Mouse (Mus musculus) kidney, embryonic 15.5 days (tissue): ENCODE data around the gene Slco1b2. TPM values are rescaled to one million over a fixed set of nuclear protein-coding genes. Genes with fewer than 3 reads are reported as not detected.

Experiments used
- ATAC-seq: fragments of 200-750 bp; cut with Nextera tagmentation; replicated peaks from 2 replicates; pipeline ENCODE4 v1.8.0; 2017; ENCODE audit warnings: moderate TSS enrichment; ENCODE audit not compliant: low FRiP score
- H3K27ac ChIP-seq: fragments of 300-500 bp; sonication (generic); 2 replicates; pipeline ENCODE4 v1.5.1; 2015; ENCODE audit warnings: mild to moderate bottlenecking, inconsistent platforms
- H3K27me3 ChIP-seq: fragments of 300-500 bp; sonication (generic); 2 replicates; pipeline ENCODE4 v1.6.1; 2015; ENCODE audit warnings: inconsistent platforms
- H3K36me3 ChIP-seq: fragments of 300-500 bp; sonication (generic); 2 replicates; pipeline ENCODE4 v1.6.1; 2015; ENCODE audit warnings: inconsistent platforms
- H3K4me1 ChIP-seq: fragments of 300-500 bp; sonication (generic); 2 replicates; pipeline ENCODE4 v1.6.1; 2015; ENCODE audit warnings: inconsistent platforms
- H3K4me2 ChIP-seq: fragments of 300-500 bp; sonication (generic); 2 replicates; pipeline ENCODE4 v1.6.1; 2015; ENCODE audit warnings: moderate library complexity, mild to moderate bottlenecking, inconsistent platforms
- H3K4me3 ChIP-seq: fragments of 300-500 bp; sonication (generic); replicated peaks from 2 replicates; pipeline ENCODE4 v1.5.1; 2015; ENCODE audit warnings: mild to moderate bottlenecking, inconsistent platforms
- H3K9ac ChIP-seq: fragments of 300-500 bp; sonication (generic); 2 replicates; pipeline ENCODE4 v1.6.1; 2015; ENCODE audit warnings: mild to moderate bottlenecking, inconsistent platforms
- H3K9me3 ChIP-seq: fragments of 300-500 bp; sonication (generic); replicated peaks from 2 replicates; pipeline ENCODE4 v1.6.1; 2016; ENCODE audit warnings: inconsistent platforms
- WGBS: fragments of 180-500 bp; shearing (Covaris S2); methylation state at CpG from one replicate; pipeline ENCODE4 v1.1.7; 2015; ENCODE audit warnings: mixed read lengths; 5-methylcytosine and 5-hydroxymethylcytosine counted together
- polyA plus RNA-seq: library from polyadenylated mRNA; unstranded; fragments of >200 nt; fragmentation: Nextera tagmentation; extraction: Ambion mirVana; gene quantifications from 2 replicates; pipeline ENCODE4 v1.2.1, GENCODE M21; 2015

The Slco1b2 gene
- polyA plus RNA-seq, 1 experiment from 2014 or later, result 0.13 TPM

DNA sequence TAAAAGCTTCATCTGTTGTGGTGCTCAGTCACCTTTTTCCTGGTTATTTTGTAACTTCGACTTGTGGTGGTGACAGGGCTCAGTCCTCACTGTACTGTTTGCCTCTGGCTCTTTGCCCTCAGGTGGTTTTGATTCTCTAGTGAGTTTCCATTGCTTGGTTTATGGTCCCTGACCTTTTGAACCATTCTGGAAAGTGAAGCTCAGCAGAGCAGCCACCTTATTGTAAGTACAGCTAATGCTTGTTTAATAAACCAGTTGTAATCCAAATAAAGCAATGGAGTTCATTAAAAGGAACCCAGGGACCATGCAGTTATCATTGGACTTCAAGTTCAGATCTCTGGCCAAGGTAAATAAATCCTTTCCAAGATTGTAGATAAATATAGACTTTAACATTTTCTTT, 11.3 kb downstream of the Slco1b2 start:
- Histone ChIP-seq H3K4me2 (no peak overlapping the region), H3K36me3 (no peaks in the 10 kb centered on the region), H3K27ac (no peak overlapping the region), H3K4me3 (no peak overlapping the region), H3K27me3 (no peaks in the 10 kb centered on the region), H3K4me1 (no peaks in the 10 kb centered on the region), H3K9ac (no peak overlapping the region), H3K9me3 (no peaks in the 10 kb centered on the region)
- WGBS, result 53% methylated on average over 1 of the region's 1 CpGs
- ATAC-seq, result 0 out of 2 replicates have a peak, but pooled peaks have one; percentile 22

DNA sequence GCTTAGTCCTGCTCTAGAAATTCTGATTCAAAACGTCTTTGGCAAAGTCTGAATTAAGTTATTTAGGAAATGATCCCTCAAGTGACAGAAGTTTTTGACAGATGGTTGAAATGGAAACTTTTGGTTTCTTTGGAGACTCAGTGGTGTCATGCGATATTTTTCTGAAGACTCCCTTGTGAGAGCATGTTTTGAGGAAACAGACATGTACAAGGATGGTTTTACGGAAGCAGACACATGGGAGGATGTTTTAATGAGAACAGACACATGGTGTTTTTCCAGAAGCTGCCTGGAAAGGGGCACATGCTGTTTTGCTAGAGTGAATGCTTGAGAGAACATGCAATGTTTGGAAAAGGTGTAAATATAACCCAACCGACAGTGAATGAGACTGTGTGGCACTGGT, 57.7 kb downstream of the Slco1b2 start:
- H3K4me1 ChIP-seq, result 0 out of 2 replicates have a peak, but pooled peaks cover 4% of the 10 kb centered on the region
- no peak overlapping the region for H3K27ac ChIP-seq
- H3K4me2 ChIP-seq, result no peak overlapping the region
- no peak for ATAC-seq
- no peaks in the 10 kb centered on the region for H3K9me3 ChIP-seq
- H3K4me3 ChIP-seq, result no peak overlapping the region
- H3K9ac ChIP-seq, result no peak overlapping the region
- no peaks in the 10 kb centered on the region for H3K36me3 ChIP-seq
- 44% methylated on average over 4 of the region's 4 CpGs for WGBS
- H3K27me3 ChIP-seq, result no peaks in the 10 kb centered on the region

DNA sequence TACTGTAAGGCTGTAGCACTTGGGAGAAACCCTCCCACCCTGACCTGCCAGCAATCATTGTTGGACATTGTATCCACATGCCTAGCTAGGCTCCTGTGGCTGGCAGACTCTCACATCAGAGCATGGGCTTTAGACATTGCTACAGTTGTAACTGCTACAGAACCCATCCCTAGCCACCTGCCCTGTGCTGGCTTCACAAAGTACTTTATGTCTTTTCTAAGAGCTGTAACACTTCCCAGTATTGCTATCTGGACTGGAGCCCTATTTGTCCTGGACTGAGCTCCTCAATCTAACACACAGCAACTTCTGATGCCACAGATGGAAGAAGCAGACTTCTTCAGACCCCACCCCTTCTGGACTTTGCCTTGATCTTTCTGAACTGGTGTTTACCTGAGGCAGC, 61.9 kb downstream of the Slco1b2 start:
- Histone ChIP-seq H3K27me3 (no peaks in the 10 kb centered on the region), H3K4me2 (no peak overlapping the region), H3K9ac (no peak overlapping the region), H3K4me3 (no peak overlapping the region), H3K9me3 (no peaks in the 10 kb centered on the region), H3K27ac (no peak overlapping the region), H3K36me3 (no peaks in the 10 kb centered on the region), H3K4me1 (0 out of 2 replicates have a peak, but pooled peaks cover 4% of the 10 kb centered on the region)
- ATAC-seq, result no peak

Other genes starting within 250 kb of the Slco1b2 start
- gene Slco1c1, start 105.2 kb upstream of the Slco1b2 start, polyA plus RNA-seq, result 0.10 and 0.15 TPM in 2 replicates
- gene Gm5724, start 144.3 kb downstream of the Slco1b2 start, polyA plus RNA-seq, result not detected in 2 replicates
- gene Slco1a4, start 226.7 kb downstream of the Slco1b2 start, polyA plus RNA-seq, result 3.5 and 4.5 TPM in 2 replicates